Mouse (Mus musculus) WW6 (cell line): ENCODE data around the gene Serpina3m.
"Not testable (repeated sequence)": the region's sequence is repeated elsewhere in the genome, so short reads cannot be mapped to it uniquely, and the experiment has no call there.

Experiments
- DNase-seq: peaks from one replicate; pipeline ENCODE4 v3.0.0-alpha.2; 2013; ENCODE audit warnings: low read depth, low spot score

Gene Serpina3m

GRCm38 (mm10) chr12:104388477-104388876 is 50.2 kb downstream of the Serpina3m start:
- no peak for DNase-seq

GRCm38 (mm10) chr12:104391057-104391456 is 52.8 kb downstream of the Serpina3m start:
- DNase-seq, result not testable (repeated sequence)

- no peak for DNase-seq
Measured at GRCm38 (mm10) chr12:104403968-104404367, 65.7 kb downstream of the Serpina3m start.

GRCm38 (mm10) chr12:104406454-104406885 is 68.2 kb downstream of the Serpina3m start, which contains the start of gene Serpina3n:
Gene Serpina3n, plus strand, starts transcription at chr12:104406729.
- no peak for DNase-seq

GRCm38 (mm10) chr12:104412507-104412906 is 74.2 kb downstream of the Serpina3m start:
- DNase-seq, result no peak

- DNase-seq, result no peak
Measured at GRCm38 (mm10) chr12:104414576-104414975, 76.3 kb downstream of the Serpina3m start.

GRCm38 (mm10) chr12:104415625-104416315 is 77.5 kb downstream of the Serpina3m start:
- DNase-seq, result no peak

- no peak for DNase-seq
Measured at GRCm38 (mm10) chr12:104418340-104419135, 80.3 kb downstream of the Serpina3m start.

- DNase-seq, result no peak
Measured at GRCm38 (mm10) chr12:104419136-104419462, 80.8 kb downstream of the Serpina3m start.

- no peak for DNase-seq
Measured at GRCm38 (mm10) chr12:104422615-104423392, 84.5 kb downstream of the Serpina3m start.

GRCm38 (mm10) chr12:104425591-104425990 is 87.3 kb downstream of the Serpina3m start:
- no peak for DNase-seq

- DNase-seq, result peak; percentile 75
Measured at GRCm38 (mm10) chr12:104426915-104427314, 88.6 kb downstream of the Serpina3m start.

GRCm38 (mm10) chr12:104431359-104431758 is 93.1 kb downstream of the Serpina3m start:
- DNase-seq, result no peak

GRCm38 (mm10) chr12:104433214-104433613 is 94.9 kb downstream of the Serpina3m start:
- no peak for DNase-seq

- no peak for DNase-seq
Measured at GRCm38 (mm10) chr12:104433951-104434735, 95.9 kb downstream of the Serpina3m start.

- DNase-seq, result no peak
Measured at GRCm38 (mm10) chr12:104440087-104440760, 101.9 kb downstream of the Serpina3m start.

GRCm38 (mm10) chr12:104443716-104444115 is 105.4 kb downstream of the Serpina3m start:
- no peak for DNase-seq
